Mouse (Mus musculus) ovary, postnatal 10 days (tissue): Measurements from ENCODE around the gene Morc1.

Experiments
- DNase-seq: peaks from one replicate; pipeline ENCODE4 v3.0.0; 2022; ENCODE audit warnings: low spot score

Gene Morc1

DNA sequence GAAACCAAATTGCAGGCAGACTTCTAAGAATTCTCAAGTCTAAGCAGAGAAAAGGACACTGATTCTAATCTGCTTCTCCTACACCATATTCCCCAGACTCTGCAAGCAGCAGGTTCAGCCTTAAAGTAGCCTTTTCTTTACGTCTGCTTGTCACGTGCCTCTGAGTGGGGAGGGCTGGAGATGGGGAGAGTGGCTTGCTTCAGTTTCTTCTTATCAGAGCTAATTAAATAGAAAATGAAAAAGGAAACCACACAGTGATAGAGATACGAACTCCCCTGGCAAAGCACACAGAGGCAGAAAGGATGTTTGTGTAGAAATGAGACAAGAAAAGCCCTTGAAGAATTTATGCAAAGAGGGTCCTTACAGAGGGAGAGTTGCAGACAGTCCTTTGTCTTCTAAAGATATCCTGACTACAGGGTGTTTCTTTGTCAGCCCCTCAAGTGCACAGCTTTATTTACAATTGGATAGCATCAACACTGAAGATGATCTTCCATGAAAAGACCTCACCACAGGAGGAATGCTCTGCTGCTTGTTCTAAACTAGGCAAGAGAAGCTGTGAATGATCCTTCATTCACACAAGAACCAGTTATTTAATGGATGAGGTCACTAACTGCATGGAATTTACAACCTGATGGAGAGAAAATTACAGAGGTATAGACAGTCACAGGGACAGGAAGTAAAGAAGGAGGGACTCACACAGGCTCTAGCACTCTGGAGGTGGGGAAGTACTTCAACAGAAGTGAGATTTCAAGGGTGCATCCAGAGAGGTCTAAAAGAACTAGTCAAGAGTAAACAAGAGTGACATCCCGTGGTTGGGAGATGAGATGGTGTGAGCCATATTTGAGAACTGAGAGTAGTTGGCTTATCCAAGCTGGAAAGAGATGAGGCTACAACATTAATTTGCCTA lies 44.1 kb downstream of the Morc1 start:
- DNase-seq: no peak

DNA sequence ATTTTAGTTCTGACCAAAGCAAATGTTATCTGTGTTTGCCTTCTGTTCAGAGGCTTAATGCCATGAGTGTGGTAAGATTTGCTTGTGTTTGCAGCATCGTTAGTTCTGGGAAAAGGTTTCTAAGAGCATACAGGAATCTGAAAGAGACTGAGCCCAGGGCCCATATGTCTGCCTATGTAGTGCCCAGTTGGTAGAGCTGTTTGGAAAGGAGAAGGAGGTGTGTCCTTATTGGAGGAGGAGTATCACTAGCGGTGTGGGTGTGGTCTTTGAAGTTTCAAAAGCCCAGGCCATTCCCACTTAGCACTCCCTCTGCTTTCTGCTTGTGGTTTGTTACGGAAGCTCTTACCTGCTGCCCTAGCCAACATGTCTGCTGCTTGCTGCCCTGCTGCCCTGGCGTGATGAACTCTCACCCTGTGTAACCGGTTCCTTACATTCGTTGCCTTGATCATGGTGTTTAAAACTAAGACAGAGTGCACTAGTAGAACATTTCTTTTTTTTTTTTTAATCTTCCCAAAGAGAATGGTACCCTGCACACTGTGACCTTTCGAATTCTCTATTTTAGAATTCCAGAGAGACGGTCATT lies 48.3 kb downstream of the Morc1 start:
- no peak for DNase-seq

DNA sequence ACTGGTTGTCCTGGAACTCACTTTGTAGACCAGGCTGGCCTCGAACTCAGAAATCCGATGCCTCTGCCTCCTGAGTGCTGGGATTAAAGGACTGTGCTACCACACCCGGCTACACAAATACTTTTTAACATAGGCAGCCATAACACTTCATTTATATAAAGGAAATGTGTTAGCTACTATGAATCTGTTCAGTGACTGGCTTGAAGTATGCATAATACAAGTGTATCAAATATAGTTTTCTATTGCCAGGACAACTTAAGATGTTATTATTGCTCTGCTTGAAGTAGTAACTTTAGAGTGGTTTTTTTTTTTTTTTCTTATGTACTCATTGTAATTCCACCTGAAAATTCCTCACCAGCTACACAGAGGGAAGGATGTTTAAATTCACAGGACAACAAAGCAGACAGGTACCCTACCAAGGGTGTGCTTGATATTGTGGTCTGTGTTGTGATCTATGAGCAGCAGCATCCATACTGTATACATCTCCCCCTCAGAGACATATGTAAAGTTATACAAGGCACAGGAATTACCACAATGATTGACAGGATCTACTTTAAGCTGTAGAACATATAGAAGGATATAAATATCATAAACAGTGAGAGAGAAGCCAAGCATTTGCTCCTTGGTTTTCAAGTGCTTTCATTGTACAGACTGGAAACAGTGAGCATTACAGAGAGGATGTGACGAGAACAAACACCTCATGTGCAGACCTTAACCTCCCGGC lies 85.9 kb downstream of the Morc1 start:
- no peak for DNase-seq

DNA sequence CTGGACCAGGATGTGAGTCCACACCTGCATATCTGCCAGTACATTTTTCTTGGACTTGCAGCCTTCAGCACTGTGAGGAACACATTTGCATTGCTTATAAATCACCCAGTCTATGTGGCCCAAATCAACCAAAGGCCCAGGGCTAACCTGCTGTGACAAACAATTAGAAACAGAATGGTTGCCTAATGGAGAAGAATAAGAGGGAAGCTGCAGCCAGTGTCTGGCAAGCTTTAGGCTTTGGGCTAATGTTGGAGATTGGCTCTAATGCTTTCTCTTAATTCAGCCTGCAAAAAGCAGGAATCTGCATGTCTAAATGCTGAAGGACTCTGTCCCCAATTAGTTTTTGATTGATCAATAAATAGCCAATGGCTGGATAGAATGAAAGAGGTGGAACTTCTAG lies 88.5 kb downstream of the Morc1 start:
- DNase-seq: no peak

GRCm38 (mm10) chr16:48537108-48537507 lies 106.1 kb downstream of the Morc1 start:
- DNase-seq: no peak

DNA sequence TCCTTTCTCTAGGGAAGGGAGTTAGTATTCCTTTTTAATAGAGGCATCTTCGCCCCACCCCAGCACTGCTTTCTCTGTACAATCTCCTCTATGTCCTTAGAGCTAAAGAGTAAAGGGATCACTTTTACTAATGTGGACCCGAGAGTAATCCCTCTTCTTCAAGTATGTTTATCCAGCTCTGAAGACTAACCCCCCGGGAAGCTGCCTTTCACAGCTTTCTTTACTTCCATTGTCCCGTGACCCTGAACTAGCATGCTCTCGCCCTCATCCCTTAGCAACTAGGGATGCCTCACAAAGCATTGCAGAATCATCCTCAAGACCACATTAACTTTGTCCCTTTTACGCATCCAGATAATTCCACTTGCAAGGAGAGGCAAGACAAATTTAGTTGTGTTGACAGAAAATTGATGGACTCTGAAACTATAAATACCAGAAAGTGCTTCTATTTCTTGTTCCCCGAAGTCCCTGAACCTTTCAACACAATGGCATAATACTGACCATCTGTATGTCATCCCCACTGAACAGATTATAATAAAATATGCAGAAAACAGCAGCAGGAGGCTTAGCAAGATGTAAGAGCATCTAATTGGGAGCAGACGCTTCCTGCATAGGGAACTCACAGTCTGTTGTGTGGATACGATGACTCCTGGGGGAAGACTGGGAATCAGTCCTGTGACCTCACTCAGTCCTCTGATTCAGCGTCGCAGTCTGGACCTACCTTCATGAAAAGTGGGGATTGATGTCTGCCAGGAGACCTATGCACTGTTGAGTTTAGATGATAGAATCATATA lies 131.4 kb downstream of the Morc1 start:
- DNase-seq: no peak

DNA sequence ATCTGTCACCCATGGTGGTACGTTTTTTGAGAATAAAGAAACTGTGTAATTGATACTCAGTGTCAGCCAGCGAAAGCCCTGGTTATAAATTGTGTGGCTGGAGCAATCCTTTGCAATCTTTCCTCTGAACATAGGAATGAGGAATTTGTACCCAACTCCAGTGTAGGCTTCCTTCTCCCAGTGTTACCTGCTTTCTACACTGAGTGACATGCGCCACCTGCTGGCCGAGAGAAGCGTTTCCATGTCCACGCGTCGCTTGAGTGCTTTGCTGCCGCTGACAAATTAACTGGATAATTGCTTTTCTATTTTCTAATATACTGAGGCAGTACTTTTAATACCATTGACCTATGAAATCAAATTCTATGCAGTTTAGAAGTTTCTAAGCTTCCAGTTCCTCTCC lies 139.3 kb downstream of the Morc1 start:
- peak; percentile 29 for DNase-seq

GRCm38 (mm10) chr16:48574072-48574471 lies 143.0 kb downstream of the Morc1 start:
- DNase-seq: no peak

DNA sequence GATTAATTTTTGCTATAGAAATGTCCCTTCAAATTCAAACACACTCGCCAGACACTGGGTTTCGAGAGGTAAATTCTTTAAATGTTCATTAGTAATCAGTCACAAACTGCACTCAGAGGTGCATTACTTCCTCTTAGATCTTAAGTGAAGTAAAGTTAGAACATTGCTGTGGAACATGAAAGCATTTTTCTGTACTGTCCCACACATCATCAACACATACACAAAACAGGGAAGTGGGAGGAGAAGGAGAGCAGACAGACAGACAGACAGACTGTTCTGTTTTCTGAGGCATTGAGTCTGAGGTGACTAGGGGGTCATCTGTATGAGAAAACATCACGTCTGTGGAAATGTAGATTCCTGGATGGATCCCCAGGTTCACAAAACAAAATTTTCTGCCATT lies 143.5 kb downstream of the Morc1 start:
- DNase-seq: no peak

- DNase-seq: no peak
Measured at GRCm38 (mm10) chr16:48585369-48585768, 154.3 kb downstream of the Morc1 start.

DNA sequence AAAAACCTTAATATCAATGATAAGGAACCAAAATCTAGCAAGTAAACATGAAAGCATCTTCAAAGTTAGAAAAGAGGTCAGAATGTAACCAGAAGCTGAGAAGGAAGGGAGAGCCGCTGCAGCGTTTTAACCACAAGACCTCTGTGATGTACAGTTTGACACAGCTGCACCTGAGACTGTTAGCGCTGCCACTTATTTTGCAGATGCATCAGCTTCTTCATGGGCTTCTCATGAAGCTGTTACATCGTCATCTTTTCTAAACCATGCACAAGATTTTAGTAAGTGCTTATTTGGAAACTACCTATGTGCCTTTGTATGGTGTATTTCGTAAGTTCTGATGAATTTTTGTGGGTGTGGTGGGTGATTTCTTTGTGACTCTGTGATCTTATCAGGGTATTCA lies 163.4 kb downstream of the Morc1 start:
- DNase-seq: no peak

GRCm38 (mm10) chr16:48595216-48595615 lies 164.2 kb downstream of the Morc1 start:
- no peak for DNase-seq

- DNase-seq: no peak
Measured at GRCm38 (mm10) chr16:48603735-48604211, 172.7 kb downstream of the Morc1 start.

DNA sequence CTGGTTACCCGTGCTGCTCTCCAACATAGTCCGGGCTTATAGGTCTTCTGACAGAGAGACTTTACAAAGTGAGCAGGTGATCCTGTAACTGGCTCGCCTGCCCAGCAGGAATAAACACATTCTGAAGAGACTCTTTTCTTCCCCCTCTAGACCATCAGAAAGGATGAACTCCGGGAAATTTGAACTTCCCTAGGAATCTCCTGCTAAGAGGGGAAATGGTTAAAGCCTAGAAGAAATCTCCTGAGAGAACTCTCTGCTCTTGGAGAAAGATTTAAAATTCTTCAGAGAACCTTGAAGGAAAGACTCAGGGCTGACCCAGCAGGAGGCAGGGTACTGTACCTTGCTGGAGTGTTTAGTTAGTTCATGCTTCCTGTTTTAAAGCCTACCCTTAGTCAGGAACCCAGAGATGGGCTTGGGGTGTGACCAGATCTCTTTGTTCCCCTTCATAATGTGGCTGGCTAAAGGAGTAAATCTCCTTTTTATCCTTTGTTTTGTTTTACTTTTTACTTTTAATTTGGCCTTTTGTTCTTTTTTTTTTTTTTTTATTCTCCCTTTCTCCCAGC lies 175.5 kb downstream of the Morc1 start:
- no peak for DNase-seq

GRCm38 (mm10) chr16:48608224-48608623 lies 177.2 kb downstream of the Morc1 start:
- no peak for DNase-seq

DNA sequence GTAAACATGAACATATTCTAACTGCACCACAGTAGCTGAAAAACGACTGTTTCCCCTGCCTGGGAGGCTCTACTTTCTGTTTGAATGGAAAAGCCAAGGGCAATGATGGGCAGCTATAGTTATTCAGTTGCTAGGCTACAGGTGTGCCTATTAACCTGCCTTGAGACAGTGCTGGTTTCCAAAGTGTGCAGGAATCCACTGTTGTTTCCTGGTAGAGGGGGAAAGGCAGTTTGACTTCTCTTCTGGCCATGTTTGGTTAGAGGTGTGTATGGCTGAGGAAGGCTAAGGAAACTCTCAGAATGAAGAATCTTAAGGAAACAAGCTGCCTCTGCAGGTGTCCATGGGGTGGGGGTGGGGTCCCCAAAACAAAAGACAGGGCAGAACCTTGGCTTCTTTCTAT lies 179.8 kb downstream of the Morc1 start:
- DNase-seq: no peak

DNA sequence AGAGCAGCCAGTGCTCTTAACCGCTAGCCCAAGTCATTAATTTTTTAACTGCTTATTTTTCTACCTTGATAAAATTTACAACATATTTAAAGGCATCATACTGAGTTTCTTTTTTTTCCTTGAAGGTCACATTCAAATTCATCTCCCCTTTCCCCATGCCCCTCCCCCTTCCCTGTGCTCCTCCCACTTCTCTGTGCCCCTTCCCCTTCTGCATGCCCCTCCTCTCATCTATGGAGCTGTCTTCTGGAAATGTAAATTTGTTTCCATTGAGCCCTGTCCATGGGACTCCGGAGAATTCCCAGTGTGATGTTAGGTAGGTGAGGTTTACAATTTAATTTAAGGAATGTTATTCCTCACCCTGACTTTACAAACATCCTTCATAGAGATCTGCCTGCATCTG lies 180.4 kb downstream of the Morc1 start:
- DNase-seq: no peak

DNA sequence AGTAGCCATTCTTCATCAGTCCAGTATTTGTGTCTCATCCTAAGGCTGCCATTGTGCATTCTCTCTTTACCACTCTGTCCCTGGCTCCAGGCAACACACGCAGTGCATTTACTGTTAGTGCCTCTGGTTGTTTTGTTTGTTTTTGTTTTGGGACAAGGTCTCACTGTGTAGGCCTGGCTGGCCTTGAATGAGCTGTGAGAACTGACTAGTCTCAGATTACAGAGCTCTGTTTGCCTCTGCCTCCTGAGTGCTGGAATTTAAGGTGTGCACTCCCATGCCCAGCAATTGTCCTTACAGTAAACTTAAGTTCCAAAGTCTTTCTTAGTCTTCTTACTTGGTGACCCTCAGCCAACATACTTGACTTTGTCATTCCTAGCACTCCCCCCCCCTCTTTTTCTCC lies 182.7 kb downstream of the Morc1 start:
- no peak for DNase-seq

GRCm38 (mm10) chr16:48620510-48620909 lies 189.5 kb downstream of the Morc1 start:
- DNase-seq: no peak

- no peak for DNase-seq
Measured at GRCm38 (mm10) chr16:48621019-48621418, 190.0 kb downstream of the Morc1 start.

- no peak for DNase-seq
Measured at GRCm38 (mm10) chr16:48623447-48623846, 192.4 kb downstream of the Morc1 start.

DNA sequence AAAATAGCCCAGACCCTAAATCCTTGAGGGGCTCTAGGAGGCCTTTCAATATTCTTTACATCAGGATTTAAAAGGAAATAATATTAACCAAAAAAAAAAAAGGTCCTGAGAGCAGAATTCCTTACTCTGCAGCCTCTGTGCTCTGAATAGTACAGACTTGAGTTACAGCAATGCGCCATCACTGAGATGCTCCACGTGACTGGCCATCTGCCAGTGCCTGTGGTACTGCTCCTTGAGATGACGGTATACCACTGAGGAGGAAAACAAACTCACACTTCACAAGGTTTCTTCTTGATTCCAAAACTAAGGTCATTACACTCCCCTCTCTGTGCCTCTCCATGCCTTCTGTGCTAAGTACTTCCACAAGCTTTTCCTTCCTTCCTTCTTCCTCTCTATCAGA lies 195.1 kb downstream of the Morc1 start:
- DNase-seq: no peak
